Mouse (Mus musculus) liver, embryonic 16.5 days (tissue): Measurements from ENCODE around the gene Atm. TPM values are rescaled to one million over a fixed set of nuclear protein-coding genes. Genes with fewer than 3 reads are reported as not detected.
A peak's percentile ranks its signal among the peaks of the same experiment; 100 is the strongest.

Experiments
- ATAC-seq: fragments of 200-750 bp; cut with Nextera tagmentation; 2 replicates; pipeline ENCODE4 v1.8.0; 2017; ENCODE audit warnings: low read depth, mild to moderate bottlenecking, moderate number of reproducible peaks, moderate library complexity
- H3K27ac ChIP-seq: fragments of 300-500 bp; sonication (generic); 2 replicates; pipeline ENCODE4 v1.5.1; 2014; ENCODE audit warnings: mild to moderate bottlenecking, low read length
- H3K27me3 ChIP-seq: fragments of 300-500 bp; sonication (generic); 2 replicates; pipeline ENCODE4 v1.6.1; 2014; ENCODE audit warnings: low read depth, low read length, mixed read lengths; ENCODE audit not compliant: control insufficient read depth, insufficient read depth
- H3K36me3 ChIP-seq: fragments of 300-500 bp; sonication (generic); 2 replicates; pipeline ENCODE4 v1.6.1; 2014; ENCODE audit warnings: mild to moderate bottlenecking; ENCODE audit not compliant: control insufficient read depth, insufficient read depth
- H3K4me1 ChIP-seq: fragments of 300-500 bp; sonication (generic); 2 replicates; pipeline ENCODE4 v1.6.1; 2014; ENCODE audit warnings: low read depth, low read length, mixed read lengths; ENCODE audit not compliant: control insufficient read depth
- H3K4me2 ChIP-seq: fragments of 300-500 bp; sonication (generic); 2 replicates; pipeline ENCODE4 v1.6.1; 2014; ENCODE audit warnings: low read depth, low read length, mixed read lengths
- H3K4me3 ChIP-seq: fragments of 300-500 bp; sonication (generic); 2 replicates; pipeline ENCODE4 v1.5.1; 2014; ENCODE audit warnings: low read depth, mild to moderate bottlenecking, low read length
- H3K9ac ChIP-seq: fragments of 300-500 bp; sonication (generic); 2 replicates; pipeline ENCODE4 v1.6.1; 2014; ENCODE audit warnings: low read depth, low read length
- H3K9me3 ChIP-seq: fragments of 300-500 bp; sonication (generic); replicated peaks from 2 replicates; pipeline ENCODE4 v1.6.1; 2016; ENCODE audit warnings: low read length; ENCODE audit not compliant: control insufficient read depth
- WGBS: fragments of 180-500 bp; shearing (Covaris S2); extraction: QIAGEN DNeasy Blood & Tissue Kit; methylation state at CpG from one replicate; pipeline ENCODE4 v1.1.7; 2014; ENCODE audit not compliant: insufficient replicate concordance; 5-methylcytosine and 5-hydroxymethylcytosine counted together
- polyA plus RNA-seq: library from polyadenylated mRNA; unstranded; fragments of >200 nt; fragmentation: Nextera tagmentation; extraction: Ambion mirVana; gene quantifications from 2 replicates; pipeline ENCODE4 v1.2.1, GENCODE M21; 2015

Gene Atm
- polyA plus RNA-seq, result 2.7 and 3.1 TPM in 2 replicates

DNA sequence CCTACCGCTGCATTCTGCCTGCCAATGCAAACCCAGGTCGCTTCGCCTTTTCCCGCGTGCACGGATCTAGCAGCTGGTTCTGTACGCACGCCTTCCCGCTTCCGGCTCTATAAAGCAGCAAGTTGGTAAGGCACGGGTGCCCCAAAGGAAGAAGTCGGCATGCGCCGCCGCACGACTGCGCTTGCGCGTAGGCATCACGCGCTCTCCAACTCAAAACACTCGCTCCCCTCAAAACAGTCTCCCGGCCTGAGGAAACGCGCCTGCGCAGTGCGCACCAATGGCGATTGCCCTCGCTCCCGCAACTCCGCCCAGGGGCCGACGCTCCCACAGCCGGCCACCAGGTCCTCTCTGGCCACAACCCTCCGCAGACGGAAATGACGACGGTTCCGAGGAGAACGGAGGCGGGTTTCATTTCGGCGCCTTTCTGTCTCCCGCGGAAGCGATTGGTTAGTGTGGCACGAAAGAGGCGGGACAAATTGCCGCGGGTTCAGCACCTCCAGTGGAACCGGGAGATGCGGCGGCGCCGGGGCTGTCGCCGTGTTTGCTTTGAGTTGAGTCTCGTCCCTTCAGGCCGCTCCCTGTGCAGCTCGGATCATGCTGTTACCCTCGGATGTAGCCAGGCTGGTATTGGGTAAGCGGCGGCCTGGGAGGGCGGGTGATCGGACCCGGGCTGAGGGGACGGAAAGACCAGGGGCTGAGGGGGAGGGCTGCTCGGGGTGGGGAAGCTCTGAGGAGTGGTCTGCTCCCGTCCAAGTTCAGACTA is at the start of gene Atm, which contains the start of gene Npat:
TSS of gene Atm (minus strand) at position 183 of the 763 bp plus-strand sequence.
TSS of gene Npat (plus strand) at position 490 of the 763 bp plus-strand sequence.
- peak; percentile 98 for ATAC-seq
- H3K4me2 ChIP-seq, result peak within 1 kb of the TSS; percentile 99
- peaks cover 6% of the 10 kb centered on the region for H3K4me1 ChIP-seq
- peak within 1 kb of the TSS; percentile 90 for H3K9ac ChIP-seq
- H3K9me3 ChIP-seq, result no peaks in the 10 kb centered on the region
- peak within 1 kb of the TSS; percentile 90 for H3K27ac ChIP-seq
- H3K36me3 ChIP-seq, result no peaks in the 10 kb centered on the region
- H3K4me3 ChIP-seq, result peak within 1 kb of the TSS; percentile 90
- no peaks in the 10 kb centered on the region for H3K27me3 ChIP-seq
- WGBS, result under 1% methylated on average over 69 of the region's 69 CpGs

DNA sequence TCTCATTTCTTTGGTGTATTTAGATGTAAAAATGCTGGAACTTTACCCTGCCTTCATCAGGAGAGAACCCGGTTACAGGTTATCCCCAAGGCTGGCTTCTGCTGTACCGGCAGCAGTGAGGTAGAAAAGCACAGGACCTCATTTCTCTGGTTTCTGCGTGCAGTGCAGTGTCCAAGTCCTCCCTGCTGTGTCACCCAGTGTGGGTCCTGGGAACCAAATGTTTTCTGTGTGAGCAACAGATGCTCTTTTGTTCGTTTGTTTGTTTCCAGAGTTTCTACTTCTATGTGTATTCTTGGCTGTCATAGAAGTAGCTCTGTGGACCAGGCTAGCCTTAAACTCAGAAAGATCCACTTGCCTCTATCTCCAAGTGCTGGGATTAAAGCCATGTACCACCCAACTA is 45.3 kb upstream of the Atm start:
- Histone ChIP-seq H3K27ac (no peak overlapping the region), H3K27me3 (no peaks in the 10 kb centered on the region), H3K36me3 (peaks cover 15% of the 10 kb centered on the region), H3K4me1 (no peaks in the 10 kb centered on the region), H3K9ac (no peak overlapping the region), H3K4me2 (no peak overlapping the region), H3K4me3 (no peak overlapping the region), H3K9me3 (no peaks in the 10 kb centered on the region)
- WGBS, result 88% methylated on average over 4 of the region's 4 CpGs
- no peak for ATAC-seq

DNA sequence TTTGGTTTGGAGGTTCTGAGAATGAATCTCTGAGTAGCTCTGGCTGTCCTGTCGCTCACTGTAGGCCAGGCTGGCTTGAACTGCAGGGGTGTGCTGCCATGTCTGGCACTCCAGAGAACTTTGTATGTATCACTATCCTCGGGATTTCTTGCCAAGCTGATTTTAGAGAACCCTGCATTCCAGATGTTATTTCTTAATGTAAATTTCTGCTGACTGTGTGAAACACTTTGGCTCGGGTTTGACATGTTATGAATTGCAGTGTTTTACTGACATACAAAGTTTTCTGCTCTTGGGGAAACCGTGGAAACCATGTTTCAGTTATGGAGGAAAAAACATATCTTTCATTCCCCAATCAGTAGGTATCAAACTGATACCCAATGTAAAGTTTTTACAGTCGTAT is 39.2 kb upstream of the Atm start:
- WGBS, result 70% methylated on average over 5 of the region's 5 CpGs
- Histone ChIP-seq H3K4me3 (no peak overlapping the region), H3K27me3 (no peaks in the 10 kb centered on the region), H3K9ac (no peak overlapping the region), H3K4me1 (no peaks in the 10 kb centered on the region), H3K36me3 (peaks cover 21% of the 10 kb centered on the region), H3K27ac (no peak overlapping the region), H3K9me3 (no peaks in the 10 kb centered on the region), H3K4me2 (no peak overlapping the region)
- no peak for ATAC-seq

DNA sequence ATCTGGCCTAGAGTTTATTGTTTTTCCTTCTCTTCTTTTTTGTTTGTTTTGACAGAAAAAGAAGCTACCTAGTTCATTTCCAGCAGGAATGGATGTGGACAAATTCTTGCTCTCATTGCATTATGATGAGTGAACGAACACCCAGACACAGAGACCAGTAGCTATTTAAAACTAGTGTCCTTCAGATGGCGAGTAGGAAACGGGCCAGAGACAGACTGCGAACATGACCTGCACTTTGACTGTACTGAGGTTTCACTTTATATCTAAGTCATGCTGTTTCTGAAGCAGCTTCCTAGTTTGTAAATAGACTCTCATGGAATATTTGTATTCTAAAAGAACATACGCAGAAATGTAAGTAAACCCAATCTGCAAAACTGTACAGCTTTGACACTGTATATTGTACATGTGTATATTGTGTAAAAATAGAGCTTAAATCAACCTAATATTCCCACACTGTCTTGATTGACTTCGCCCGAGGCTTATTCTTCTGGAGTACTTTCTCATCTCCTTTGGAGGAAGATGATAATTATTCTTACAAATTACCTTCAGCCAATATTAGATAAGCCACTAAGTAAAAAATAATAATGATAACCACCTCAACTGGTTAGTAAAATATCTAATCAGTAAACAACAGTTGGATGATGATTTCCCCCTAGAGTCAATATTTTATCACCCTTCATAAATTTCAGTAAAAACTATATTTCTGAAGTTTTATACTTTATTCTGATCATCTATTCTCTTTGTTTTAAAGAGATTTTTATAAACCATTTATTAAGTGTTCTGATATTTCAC is 36.2 kb upstream of the Atm start:
- H3K9ac ChIP-seq, result no peak overlapping the region
- WGBS, result 74% methylated on average over 7 of the region's 7 CpGs
- ATAC-seq, result no peak

DNA sequence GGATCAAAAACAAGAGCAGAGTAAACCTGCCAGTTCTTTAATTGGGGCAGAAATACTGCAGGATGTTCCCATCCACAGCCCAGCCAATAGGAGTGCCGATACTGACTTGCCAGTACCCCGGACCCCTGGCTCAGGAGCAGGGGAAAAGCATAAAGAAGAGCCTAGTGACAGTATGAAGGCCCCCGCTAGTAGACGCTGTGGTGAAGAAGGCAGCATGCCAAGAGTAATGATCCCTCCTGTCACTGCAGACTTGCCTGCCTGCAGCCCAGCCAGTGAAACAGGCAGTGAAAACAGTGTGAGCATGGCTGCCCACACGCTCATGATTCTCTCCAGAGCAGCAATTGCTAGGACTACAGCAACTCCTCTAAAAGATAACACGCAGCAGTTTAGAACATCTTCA is 34.1 kb upstream of the Atm start:
- Histone ChIP-seq H3K27me3 (no peaks in the 10 kb centered on the region), H3K9ac (no peak overlapping the region), H3K4me2 (no peak overlapping the region), H3K4me3 (no peak overlapping the region), H3K4me1 (no peaks in the 10 kb centered on the region), H3K36me3 (peaks cover 44% of the 10 kb centered on the region), H3K27ac (no peak overlapping the region), H3K9me3 (no peaks in the 10 kb centered on the region)
- WGBS, result 84% methylated on average over 6 of the region's 6 CpGs
- no peak for ATAC-seq

More for the DNA sequence above, 36.2 kb upstream of the Atm start:
- Histone ChIP-seq H3K36me3 (peaks cover 33% of the 10 kb centered on the region), H3K27me3 (no peaks in the 10 kb centered on the region), H3K4me1 (no peaks in the 10 kb centered on the region), H3K27ac (no peak overlapping the region), H3K9me3 (no peaks in the 10 kb centered on the region), H3K4me3 (no peak overlapping the region), H3K4me2 (no peak overlapping the region)

DNA sequence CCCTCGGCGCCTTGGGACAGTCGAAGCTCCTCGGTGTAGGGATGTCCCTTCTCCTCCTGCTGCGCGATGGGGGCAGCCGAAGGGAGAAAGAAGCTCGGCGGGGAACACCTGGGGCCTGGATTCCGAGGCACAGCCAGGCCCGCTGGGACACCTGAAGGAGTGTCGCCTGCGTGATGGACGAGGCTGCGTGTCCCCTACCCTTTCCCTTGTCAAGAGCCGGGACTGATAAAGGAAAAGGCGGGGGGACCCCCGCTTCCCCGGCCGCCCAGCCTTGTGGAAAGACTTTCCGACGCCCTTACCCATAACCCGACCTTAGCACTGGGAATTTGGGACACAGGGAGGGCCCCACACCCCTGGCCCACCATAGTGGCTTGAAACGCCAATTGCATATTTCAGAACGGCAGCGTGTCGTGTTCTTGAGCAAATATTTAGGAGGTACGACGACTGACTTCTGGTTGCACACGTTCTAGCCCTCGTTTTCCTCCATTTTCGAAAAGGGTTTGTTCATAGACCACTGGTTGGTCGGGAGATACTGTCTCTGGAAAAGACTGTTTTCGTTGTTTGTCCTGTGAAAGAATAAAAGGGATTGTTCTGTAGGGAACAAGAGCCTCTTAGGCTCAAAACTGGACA is 911 bp upstream of the Atm start:
- Histone ChIP-seq H3K27me3 (no peaks in the 10 kb centered on the region), H3K36me3 (no peaks in the 10 kb centered on the region), H3K9ac (peak overlapping the region; percentile 90), H3K4me1 (peaks cover 6% of the 10 kb centered on the region), H3K27ac (peak overlapping the region; percentile 90), H3K9me3 (no peaks in the 10 kb centered on the region), H3K4me2 (peak overlapping the region; percentile 82), H3K4me3 (peak overlapping the region; percentile 90)
- ATAC-seq, result peak; percentile 4
- under 1% methylated on average over 32 of the region's 34 CpGs for WGBS

DNA sequence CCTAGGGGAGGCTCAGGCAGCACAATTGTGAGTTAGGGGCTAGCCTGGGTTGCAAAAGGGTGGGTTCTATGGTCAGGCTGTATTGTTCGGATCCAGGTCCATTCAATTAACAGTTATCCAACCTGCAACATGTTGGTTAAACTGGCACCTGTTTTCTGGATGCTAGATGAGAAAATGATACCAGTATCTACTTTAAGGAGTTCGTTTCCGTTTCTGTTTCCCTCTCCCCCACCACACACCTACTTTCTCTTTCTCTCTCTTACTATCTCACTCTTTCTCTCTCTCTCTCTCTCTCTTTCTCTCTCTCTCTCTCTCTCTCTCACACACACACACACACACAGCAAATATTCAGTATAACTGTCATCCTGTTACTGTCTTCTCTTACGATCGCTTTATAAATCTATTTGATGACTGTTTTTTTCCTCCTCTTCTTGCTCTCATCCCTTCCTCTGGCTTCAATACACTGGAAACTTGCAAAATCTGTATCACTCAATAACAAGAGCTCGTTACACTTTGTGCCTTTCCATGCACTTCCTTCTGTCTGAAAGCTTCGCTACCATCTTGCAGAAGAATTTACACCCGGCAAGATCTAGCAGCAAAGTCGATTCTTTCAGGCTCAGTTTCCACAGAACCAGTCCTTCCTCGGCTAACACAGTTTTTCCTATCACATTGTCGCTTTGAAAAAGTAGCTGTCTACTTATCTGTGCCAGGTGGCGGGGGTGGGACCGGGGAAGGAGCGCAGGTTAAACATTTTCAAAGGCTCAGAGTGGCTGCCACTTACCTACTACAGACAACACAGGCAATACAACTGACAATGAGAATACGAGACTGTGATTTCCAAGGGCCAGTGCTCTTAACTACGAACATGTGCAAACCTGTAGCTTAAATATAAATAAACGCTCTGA is 872 bp downstream of the Atm start:
- 9% methylated on average over 17 of the region's 17 CpGs for WGBS
- Histone ChIP-seq H3K36me3 (no peaks in the 10 kb centered on the region), H3K9me3 (no peaks in the 10 kb centered on the region), H3K4me2 (peak overlapping the region; percentile 99), H3K9ac (peak overlapping the region; percentile 73), H3K27ac (peak overlapping the region; percentile 90), H3K4me1 (peaks cover 6% of the 10 kb centered on the region), H3K27me3 (no peaks in the 10 kb centered on the region), H3K4me3 (peak overlapping the region; percentile 90)
- no peak for ATAC-seq

DNA sequence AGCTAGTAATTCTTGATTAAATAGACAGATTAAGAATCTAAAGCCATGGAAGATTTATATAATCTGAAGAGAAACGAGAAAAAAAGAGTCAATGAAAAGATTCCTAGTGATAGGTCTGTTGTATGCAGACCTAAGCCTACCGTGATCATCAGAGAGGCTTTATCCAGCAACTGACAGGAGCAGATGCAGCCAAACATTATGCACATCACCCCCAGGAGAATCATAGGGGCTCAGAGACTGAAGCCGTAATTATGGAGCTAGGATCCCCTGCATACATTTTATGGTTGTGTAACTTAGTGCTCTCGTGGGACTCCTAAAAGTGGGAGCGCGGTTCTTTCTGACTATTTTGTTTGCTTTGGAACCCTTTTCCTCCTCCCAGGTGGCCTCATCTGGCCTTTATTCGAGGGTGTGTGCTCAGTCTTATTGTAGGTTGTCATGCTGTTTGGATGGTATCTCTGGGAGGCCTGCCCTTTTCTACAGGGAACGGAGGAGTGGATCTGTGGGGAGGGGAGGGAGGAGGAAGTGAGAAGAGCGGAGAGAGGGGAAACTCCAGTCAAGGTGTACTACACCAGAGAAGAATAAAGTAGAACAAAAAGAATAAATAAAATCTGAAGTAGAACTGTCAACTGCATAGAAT is 19.0 kb downstream of the Atm start:
- Histone ChIP-seq H3K36me3 (no peaks in the 10 kb centered on the region), H3K4me2 (no peak overlapping the region), H3K4me1 (no peaks in the 10 kb centered on the region), H3K9me3 (no peaks in the 10 kb centered on the region), H3K27me3 (no peaks in the 10 kb centered on the region), H3K27ac (no peak overlapping the region), H3K4me3 (no peak overlapping the region), H3K9ac (no peak overlapping the region)
- no peak for ATAC-seq
- 76% methylated on average over 9 of the region's 9 CpGs for WGBS
